Mouse (Mus musculus): ENCODE data around the gene Cass4. TPM values are rescaled to one million over a fixed set of nuclear protein-coding genes. Genes with fewer than 3 reads are reported as not detected.

Cass4 gene
- total RNA-seq, 2 experiments from 2014 or later: 0.35 to 0.42 TPM

- peak; percentile 100 for DNase-seq (ENCODE audit: low spot score in 2 of 2)
These were observed 46.4 kb downstream of the Cass4 start, which contains the start of gene Rtf2 for GRCm38 (mm10) chr2:172439843-172440639. Rtf2 (plus strand) TSS chr2:172440556.

DNA sequence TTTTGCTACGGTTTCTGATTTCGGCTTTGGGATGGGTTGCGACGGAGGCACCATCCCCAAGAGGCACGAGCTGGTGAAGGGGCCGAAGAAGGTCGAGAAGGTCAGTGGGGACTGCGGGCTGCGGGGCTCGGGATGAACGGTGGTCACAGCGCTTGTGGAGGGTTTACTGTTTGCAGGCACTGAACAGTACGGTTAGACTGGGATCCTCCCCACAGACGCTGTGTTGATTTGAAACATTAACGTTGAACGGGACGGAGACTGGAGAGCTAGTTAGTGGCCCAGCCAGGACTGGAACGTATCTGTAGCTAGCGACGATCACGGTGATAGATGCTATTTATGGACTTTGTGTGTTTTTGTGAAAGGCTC is 47.0 kb downstream of the Cass4 start:
- no peak for DNase-seq (ENCODE audit: low spot score in 2 of 2)

- DNase-seq (ENCODE audit: low spot score in 2 of 2): no peak
These were observed 47.6 kb downstream of the Cass4 start for GRCm38 (mm10) chr2:172441176-172441575.

- DNase-seq (ENCODE audit: low spot score in 2 of 2): no peak
These were observed 52.0 kb downstream of the Cass4 start for GRCm38 (mm10) chr2:172445617-172446016.

GRCm38 (mm10) chr2:172447317-172447716 is 53.7 kb downstream of the Cass4 start:
- peak in 1 of 2 experiments; percentile 15 for DNase-seq (ENCODE audit: low spot score in 2 of 2)

- no peak for DNase-seq (ENCODE audit: low spot score in 2 of 2)
These were observed 54.7 kb downstream of the Cass4 start for GRCm38 (mm10) chr2:172448329-172448728.

DNA sequence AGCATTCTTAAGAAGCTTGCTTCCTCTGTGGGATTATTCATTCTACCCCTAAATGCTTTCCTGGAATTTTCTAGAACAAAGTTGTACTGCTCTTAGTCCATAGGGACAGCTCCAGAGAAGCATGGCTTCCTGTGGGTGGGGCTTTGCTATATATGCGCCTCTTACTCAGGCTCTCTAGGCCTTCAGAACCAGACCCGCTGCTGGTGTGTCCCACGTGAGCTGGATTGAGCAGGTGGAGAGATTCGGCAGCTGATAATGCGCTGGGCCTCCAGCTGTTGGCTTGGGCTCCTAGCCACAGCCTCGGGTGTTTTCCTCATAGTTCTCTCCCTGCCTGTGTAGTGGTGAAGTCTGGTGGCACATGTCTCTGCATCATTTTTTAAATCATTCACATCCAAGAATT is 57.0 kb downstream of the Cass4 start:
- no peak for DNase-seq (ENCODE audit: low spot score in 2 of 2)

DNA sequence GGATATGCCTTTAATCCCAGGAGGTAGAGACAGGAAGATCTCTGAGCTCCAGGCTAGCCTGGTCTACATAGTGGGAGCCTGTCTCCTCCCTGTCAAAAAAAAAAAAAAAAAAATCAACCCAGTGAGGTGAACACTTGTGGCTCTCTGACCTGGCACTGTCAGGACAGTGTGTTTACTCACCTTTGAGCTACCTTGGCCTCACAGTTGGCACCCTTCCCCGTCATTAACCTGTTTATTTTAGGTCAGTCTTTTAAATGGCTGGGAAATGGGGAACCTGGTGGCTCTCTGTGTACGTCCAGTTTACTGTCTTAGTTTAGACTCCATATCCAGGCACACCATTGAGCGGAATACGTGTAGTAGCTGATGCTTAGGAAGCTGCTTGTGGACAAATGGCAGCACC is 58.4 kb downstream of the Cass4 start:
- no peak for DNase-seq (ENCODE audit: low spot score in 2 of 2)

DNA sequence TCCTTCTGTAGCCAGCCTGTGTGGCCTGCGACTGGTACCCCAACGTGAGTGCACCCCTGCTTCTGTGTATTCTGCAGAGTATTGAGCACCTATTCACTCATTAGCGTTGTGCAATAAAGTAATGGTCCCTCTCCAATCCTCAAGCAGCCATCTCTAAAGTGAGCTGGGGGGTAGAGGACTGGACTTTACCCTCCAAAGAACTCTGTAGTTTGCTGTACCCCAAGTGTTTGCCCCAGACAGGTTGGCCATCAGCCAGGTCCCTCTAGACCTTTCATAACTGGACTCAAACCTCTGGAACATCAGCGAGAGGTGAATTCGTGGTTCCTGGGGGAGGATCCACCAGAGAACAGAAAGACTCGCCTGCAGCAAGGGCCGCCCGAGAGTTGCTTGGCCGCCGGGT is 58.9 kb downstream of the Cass4 start:
- DNase-seq (ENCODE audit: low spot score in 2 of 2): no peak

DNA sequence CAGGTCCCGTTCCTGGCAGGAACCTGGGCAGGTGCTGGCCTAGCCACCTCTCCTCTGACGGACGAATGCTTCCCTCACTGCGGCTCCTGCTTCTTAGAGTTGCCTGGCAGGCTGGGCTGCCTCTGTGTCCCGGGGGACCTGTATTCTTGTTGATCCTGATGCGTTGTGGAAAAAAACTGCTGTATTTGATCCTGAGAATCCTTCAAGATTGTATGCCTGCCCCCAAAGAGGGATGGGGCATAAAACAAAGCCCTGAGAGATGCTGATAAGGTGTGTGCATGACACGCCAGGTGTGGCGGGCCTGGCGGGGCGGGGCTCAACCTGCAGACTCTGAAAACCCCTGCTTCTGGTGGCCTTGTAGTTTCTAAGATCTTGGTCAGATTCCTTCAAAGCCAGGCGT is 64.9 kb downstream of the Cass4 start, which contains the start of gene Gcnt7:
TSS of gene Gcnt7 (minus strand) at position 101 of the 400 bp plus-strand sequence.
- DNase-seq (ENCODE audit: low spot score in 2 of 2): no peak

DNA sequence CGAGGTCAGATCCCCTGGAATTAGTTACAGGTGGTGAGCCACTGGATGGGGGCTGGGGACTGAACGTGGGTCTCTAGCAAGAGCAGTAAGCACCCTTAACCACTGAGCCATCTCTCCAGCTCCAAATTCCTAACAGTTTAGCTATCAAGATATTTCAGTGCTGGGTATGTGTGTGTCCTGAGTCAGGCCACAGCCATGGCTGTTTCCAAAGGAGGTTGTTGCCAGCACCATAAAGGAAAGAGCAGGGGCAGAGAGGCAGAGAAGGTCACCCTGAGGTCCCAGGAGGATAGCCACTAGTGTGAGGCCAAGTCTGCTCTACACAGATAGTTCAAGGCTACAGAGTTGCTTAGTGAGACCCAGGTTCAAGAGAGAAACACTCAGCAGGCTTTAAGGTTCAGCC is 67.1 kb downstream of the Cass4 start:
- no peak for DNase-seq (ENCODE audit: low spot score in 2 of 2)

DNA sequence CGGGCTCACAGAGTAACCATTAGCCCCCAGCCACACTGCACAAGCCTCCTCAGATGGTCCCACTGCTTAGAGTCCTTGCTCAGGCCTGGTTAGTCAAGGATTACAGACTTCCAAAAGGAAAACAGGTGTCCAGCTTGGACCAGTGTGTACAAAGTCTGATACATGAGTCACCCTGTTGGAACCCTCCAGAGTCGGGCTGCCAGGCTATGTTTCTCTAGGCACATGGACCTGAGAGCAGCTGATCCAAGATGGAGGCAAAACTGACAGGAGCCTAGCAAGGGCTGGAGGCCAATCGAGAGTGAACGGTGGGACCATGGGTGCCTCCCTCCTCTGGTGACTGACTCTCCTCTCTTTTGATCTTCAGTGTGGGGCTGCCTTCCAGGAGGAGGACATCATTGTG is 69.2 kb downstream of the Cass4 start:
- DNase-seq (ENCODE audit: low spot score in 2 of 2): no peak

- no peak for DNase-seq (ENCODE audit: low spot score in 2 of 2)
These were observed 73.0 kb downstream of the Cass4 start for GRCm38 (mm10) chr2:172466427-172467132.

GRCm38 (mm10) chr2:172467206-172467605 is 73.6 kb downstream of the Cass4 start:
- DNase-seq (ENCODE audit: low spot score in 2 of 2): no peak

DNA sequence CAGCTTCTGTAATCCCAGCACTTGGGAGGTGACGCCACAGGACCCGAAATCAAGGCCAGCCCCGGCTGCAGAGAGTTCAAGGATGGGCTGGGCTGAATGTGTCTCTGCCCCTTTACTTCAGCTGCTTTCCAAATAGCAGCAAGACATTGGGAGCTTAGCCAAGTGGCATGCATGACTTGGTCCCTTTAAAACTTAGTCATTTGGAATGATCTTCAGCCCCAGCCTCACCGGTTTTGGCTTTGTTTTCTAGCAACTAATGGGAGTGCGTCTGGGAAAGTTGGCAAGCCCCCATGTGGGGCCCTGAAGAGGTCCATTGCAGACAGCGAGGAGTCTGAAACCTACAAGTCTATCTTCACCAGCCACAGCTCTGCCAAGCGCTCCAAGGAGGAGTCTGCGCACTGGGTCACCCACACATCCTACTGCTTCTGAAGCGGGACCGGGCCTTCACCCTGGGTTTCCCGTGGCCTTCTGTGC is 74.8 kb downstream of the Cass4 start:
- no peak for DNase-seq (ENCODE audit: low spot score in 2 of 2)

DNA sequence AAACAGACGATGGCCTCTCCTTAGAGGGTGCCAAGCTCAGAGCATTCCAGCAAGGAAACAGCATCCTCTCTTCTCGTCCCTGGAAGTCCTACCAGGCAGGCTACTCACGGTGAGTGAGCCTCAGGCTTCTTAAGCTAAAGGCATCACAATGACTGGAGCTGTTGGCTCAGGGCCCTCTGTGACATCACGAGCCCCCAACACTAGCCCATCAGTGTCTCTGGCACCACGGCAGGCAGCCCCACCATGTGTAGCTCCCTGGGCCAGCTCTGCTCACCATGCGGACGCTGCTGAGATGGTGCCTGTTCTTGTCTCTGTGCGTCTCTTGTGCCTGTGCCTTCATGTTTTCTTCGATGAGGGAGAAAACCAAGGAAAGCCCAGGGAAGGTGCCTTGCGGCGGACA is 78.7 kb downstream of the Cass4 start, which contains the start of gene Fam209:
TSS of gene Fam209 (plus strand) at position 203 of the 400 bp plus-strand sequence.
- no peak for DNase-seq (ENCODE audit: low spot score in 2 of 2)

DNA sequence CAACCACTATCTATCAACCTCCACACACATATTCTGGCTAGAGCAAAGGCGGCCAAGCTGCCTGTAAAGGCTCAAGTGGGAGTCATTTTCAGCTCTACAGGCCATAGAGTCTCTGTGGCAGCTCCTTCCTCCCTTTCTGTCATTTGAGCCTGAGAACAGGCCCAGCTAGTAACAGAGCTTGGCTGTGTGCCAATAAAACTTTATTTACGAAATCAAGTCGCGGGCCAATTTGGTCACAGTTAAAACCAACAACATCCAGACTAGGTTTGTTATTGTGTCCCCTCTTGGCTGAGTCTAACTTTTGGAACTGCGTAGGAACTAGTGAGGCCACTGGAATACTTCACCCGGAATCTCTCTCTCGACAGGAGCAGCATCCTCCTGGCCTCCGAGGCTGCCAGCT is 80.0 kb downstream of the Cass4 start:
- no peak for DNase-seq (ENCODE audit: low spot score in 2 of 2)

- no peak for DNase-seq (ENCODE audit: low spot score in 2 of 2)
These were observed 81.4 kb downstream of the Cass4 start for GRCm38 (mm10) chr2:172474970-172475369.

DNA sequence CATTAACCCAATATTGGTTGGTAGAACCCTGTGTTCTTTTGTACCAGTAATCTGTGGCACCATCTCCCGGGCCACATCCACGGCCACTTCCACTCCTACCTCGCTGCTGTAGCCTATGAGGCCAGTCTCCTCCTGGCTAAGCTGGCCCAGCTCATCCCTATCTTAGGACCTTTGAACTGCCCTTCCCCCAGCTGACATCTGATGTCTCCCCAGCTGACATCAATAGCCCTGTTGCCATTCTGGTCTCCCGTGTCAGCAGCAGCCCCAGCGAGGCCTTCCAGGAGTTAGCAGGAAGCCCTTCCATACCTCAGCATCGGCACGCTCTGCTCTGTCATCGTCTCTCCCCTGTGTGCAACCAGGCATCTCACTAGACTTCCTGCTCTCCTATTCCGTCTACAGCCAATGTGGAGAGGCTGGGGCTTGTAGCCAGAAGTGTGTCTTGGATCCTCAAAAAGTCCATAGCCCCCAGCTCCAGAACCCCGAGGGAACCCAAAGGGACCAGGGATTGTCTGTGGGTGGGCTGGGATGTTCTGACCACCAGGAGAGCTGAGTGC is 83.2 kb downstream of the Cass4 start:
- no peak for DNase-seq (ENCODE audit: low spot score in 2 of 2)

GRCm38 (mm10) chr2:172477350-172477749 is 83.8 kb downstream of the Cass4 start:
- no peak for DNase-seq (ENCODE audit: low spot score in 2 of 2)

GRCm38 (mm10) chr2:172477860-172478259 is 84.3 kb downstream of the Cass4 start:
- DNase-seq (ENCODE audit: low spot score in 2 of 2): peak; percentile 50 to 51

DNA sequence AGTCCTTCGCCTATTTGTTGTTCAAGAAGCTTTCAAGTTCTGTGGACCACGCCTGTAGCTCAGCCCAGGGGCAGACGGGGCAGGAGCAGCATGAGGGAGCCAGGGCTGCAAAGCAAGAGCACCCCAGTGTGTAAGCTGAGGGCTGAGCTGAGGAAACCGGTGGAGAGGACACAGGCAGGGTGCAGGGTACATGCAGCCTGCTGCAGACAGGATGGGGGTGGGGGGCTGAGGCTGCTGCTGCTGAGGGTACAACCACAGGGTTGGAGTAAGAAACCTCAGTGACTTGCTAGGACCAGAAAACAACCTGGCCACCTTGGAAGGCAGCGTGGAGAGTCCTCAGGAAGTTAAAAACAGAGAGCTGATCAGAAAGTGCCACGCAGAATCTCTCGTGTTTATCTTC is 86.7 kb downstream of the Cass4 start:
- no peak for DNase-seq (ENCODE audit: low spot score in 2 of 2)
